Mouse (Mus musculus): ENCODE results near the gene M1ap.
A peak's percentile ranks its signal among the peaks of the same experiment; 100 is the strongest.

M1ap gene

DNA sequence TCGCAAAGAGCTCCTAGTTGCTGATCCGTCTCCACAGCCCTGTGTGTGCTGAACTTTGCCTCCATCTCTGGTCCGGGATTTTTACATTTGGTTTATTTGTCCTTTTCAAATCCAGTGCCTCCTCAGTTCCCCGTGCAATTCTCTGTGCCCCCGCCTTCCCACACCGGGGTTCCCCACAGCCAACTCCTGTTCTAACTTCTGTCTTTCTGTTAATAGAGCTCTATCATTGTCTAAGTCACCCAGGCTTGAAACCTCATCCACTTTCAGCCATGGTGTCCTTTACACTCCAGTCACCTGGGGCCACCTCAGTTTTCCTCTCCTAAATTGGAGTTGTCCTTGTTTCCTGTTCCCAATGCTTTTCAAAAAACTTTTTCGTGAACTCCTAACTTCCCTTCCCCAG, 64.6 kb downstream of the M1ap start:
- no peak for DNase-seq

DNA sequence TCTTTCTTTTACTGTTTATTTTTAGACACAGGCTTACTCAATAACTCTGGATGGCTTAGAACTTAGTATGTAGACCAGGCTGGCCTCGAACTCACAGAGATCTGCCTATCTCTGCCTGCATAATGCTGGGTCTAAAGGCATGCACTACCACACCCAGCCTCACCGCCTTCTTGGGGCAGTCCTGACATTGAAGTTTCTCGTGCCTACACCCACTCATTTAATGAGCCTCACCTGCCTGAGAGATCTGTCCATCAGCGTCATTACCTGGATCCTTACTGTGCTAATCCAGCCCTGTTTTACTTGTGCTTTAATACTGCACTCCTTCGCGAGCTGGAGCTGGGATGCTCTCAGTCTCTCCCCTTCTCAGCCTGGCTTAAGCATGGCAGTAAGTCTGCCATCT, 65.1 kb downstream of the M1ap start:
- DNase-seq, result no peak

DNA sequence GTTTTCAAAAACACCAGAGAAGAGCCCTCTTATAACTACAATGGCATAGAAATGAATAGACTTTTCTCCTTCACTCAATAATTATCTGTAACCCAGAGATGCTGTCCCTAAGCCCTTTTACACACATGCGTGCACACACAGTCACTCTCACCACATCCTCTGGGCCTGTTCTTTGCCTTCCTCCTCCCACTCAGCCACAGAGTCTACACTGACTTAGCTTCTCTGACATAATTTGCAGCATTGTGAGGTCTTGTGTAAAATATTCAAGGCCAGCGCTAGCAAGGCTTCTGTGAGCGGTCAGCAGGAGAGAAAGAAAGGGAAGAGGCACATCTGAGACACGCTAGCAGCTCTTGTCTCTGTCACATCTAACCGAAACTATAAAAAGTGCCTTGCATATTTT, 66.7 kb downstream of the M1ap start:
- peak; percentile 27 for DNase-seq

DNA sequence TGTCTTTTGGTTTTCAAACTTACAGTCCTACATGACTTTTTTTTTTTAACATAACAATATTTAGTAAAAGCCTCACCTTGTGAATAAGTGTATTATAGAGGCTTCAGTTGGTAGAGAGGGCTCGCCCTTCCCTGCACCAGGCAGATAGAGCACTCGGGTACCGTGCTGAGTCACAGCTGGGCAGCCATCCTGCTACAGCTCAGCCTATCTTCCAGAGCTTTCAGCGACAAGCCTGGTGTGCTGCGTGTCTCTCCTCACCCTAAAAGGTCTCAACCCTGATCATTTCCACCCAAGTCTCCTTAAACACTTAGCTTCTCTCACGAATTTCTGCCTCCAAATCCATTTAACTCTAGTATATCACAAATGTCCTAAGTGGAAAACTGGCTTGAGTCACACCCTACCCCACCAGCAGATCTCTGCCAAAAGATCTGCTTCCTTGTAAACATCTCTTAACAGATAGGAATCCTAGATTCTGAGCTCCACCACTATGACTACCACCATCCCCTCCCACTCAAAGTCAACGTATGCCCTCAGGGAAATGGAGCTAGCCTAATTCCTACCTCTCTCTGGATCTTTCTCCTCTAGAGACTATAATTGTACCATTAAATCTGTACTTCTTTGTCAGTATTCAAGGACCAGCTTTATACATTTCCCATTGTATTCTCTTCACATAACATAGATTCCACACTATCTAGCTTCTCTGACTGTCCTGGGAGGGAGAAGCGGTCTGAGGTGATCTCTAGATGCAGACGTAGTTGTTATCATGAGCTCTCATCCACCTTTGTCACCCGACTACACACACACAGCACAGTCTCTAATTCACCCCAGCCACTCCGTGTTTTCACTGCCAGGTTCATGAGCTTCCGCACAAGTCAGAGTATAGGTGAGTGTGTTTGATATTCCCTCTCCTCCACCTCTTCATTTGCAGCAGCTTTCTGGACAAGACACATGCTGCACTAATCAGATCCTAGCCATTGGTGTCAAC, 68.1 kb downstream of the M1ap start:
- DNase-seq, result no peak

DNA sequence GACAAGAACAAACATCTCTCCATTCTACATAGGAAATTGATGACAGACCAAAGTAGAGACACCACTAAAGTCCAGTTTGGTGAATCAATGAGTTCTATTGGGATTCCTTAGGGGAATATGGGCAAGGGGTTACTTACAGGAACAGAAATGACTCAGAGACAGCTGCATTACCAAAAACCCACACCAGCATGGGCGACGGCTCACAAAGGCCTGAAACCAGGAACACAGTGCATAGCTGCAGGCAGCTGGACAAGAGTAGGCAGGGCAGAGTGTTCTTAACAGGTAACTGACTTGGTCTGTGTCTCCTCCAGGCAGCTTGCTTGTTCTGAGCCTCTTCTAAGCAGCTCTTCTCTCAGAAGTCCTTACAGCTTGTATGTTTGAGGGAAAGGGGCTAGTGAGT, 69.0 kb downstream of the M1ap start:
- no peak for DNase-seq

DNA sequence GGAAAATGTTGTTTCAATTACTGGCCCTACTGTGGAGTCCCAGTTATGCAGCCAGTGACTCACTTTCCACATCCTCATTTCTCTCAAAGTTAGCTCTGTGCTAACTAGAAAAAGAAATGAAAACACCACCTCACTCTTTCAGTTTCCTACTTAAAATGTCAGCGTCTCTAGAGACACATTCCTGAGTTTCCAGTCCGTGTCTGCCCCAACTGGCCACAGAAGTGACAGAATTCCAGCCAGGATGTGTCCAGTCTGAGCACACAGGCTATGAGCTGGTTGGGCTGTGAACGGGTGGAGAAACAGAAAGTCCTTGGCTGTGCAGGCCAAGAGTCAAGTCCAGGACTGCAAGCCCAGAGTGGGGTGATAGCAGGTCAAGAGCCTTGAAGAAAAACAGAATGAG, 70.5 kb downstream of the M1ap start:
- no peak for DNase-seq

DNA sequence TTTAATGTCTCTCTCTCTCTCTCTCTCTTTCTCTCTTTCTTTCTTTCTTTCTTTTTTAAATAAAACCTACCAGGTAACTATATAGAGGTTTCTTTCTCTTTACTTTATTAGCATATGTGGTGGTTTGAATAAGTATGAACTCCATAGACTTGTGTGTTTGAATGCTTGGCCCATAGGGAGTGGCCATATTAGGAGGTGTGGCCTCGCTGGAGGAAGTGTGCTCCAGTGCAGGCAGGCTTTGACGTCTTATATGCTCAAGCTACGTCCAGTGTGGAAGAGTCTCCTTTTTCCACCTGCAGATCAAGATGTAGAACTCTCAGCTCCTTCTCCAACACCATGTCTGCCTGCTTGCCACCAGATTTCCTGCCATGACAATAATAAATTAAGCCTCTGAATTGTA, 72.3 kb downstream of the M1ap start:
- no peak for DNase-seq

DNA sequence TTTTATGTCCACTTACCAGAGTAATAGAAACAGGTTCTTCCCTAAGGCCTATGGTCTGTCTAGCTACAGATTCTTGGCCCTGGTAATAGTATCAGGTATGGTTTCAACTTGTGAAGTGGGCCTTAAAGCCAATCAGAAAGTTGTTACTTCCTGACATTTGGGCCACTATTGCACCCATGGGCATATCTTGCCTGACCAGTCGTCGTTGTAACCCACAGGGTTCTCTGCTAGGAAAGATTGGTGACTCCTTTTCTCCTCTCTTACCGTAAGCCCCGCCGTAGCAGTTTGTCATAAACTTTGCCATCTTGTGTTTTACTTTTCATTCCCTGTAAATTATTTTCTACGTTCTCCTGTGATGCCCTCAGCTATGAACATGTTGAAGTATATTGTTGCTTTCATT, 73.4 kb downstream of the M1ap start:
- no peak for DNase-seq

DNA sequence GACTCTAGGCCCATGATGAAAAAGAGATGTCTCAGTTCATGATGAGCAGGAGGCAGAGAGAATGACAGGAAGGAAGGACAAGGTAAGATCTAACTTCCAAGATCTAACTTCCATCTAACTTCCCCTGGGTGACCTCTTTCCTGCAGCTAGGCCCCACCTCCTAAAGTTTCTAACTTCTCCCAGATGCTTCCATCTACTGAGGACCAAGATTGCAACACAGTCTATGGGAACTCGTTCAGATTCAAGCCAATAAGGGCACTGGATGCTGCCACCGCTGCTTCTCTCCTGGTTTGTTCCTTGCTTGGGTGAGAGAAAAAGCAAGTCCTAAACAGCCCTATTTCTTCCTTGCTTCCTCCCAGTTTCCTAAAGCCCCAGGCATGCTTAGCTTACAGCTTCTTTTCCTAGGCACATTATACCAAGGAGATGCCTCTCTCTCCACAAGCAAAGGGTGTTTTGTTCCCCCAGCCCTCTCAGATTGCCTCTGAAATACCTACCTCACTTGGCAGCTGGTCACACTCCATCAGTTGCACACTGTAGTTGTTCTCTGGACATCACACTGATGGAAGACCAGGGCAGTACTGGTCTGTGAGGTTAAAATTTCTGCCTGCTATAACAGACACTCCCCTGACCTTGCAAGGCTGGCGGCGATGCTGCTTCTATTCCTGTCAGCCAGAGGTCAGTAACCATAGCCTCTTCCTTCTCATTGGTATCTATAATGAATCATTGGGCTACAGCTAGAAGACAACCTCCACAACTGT, 74.3 kb downstream of the M1ap start:
- no peak for DNase-seq

DNA sequence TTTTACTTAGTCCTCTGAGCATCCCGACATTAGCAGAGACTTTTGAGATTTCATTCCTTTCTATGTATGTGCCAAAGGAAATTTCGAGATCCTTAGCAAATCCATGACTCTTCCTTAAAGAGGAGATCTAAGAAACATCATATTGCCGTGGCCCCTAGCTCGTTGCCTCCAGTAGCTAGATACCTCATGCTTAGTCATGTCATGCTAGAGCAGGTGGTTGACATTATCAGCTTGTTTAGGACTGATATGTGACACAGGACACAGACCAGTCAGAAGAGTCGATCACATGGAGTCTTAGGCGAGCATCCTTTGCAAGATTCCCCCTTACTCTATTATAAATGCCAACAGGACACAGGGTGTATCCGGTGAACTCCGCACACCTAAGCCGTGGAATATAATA, 76.3 kb downstream of the M1ap start:
- DNase-seq, result no peak

DNA sequence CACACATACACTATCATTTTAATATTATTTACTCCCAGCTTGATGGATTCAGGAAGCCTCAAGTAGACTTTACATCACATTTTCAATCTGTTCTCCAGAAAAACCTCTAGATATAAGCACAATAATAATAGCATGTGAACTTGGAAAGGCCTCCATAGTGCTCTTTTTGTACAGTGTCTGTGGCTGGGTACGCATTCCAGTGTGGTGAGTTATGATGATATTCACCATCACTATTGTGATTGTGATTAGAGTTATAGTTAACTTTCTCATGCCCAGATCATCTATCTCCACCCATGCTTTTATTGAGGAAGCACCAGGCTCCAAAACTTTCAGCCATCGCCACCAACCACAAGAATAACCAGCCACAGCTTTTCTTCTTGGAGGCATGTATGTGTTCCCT, 77.1 kb downstream of the M1ap start:
- DNase-seq, result no peak

DNA sequence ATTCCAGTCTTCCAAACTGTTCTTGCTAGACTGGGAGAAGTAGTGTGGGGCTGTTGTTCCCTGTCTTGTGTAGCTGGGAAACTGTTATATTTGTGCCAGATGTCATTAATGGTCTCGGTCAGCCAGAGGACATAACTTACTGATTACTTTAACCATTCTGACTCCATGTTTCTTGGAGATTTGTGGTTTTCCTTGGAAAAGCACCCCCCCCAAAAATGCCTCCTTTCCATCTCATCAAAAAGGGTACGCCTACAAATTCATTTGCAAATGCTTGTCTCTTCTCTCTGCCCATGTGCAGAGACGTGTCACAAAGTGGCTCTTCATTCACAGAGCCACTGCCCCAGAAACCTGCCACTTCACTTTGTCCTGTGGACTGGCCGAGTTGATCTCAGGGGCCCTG, 77.7 kb downstream of the M1ap start:
- DNase-seq, result no peak

DNA sequence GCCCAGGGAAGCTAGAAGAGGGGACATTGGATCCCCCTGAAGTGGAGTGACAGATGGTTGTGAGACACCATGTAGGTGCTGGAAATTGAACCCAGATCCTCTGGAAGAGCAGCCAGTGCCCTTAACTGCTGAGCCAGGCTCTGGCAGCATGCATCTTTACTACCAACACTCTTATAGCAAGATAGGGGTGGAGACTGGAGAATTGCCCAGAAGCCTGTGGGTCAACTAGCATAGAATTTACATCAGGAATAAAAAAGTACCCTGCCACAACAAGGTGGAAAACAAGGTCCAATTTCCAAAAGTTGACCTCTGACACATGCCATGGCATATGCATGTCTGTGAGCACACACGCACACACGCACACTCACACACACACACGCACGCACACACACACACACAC, 78.5 kb downstream of the M1ap start:
- DNase-seq, result no peak

DNA sequence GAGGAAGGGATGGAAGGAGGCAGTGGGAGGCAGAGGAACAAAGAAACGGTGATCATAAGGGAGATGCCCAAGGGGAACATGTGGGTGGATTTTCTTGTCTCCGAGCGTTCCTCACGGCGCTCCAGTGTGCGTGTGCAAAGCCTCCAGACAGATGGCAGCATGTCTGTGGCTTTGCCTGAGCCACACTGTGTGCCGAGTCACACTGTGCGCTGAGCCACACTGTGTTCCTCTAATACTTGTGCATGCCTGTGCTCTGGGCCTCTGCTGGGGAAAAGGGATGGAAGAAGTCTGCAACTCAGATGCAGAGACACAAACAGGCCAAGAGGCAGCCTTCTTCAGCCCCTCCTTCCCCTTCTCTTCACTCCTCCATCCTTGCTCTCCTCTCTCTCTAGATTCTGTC, 80.6 kb downstream of the M1ap start:
- DNase-seq, result no peak

DNA sequence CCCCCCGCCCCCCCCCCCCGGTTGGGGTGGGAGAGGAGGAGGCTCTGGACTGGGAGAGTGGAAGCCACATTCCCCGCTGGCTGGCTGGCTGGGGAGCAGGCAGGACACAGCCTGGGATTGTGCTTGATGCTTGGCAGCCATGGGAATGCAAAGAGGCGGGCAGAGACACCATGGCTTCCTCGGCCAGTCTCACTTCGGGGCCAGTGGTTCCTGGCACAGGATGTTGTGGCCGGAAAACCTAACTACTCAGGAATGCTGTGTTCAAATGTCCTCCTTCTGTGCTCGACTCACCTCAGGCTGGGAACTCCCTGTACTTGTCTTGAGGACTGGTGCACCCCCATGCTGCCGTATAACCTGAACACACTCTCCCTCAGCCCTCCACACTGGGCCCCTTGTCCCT, 81.0 kb downstream of the M1ap start:
- no peak for DNase-seq

DNA sequence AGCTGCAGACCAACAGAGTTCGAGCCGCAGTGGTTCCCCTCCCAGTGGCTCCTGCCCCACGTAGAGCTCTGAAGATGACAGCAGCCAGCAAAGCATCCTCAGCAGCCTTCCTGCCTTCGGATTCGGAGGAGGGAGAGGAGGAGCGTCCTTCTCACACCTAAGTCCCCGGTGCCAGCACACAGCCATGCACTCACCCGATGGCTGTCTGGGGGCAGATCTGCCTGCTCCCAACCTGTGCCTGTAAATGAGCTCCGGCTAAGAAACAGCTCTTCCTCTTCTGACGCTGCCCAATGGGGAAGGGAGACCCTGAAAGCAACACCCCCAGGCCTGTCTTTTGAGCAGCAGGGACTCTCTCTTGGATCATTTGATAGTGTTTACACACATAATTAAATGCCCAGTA, 83.1 kb downstream of the M1ap start:
- DNase-seq, result no peak

DNA sequence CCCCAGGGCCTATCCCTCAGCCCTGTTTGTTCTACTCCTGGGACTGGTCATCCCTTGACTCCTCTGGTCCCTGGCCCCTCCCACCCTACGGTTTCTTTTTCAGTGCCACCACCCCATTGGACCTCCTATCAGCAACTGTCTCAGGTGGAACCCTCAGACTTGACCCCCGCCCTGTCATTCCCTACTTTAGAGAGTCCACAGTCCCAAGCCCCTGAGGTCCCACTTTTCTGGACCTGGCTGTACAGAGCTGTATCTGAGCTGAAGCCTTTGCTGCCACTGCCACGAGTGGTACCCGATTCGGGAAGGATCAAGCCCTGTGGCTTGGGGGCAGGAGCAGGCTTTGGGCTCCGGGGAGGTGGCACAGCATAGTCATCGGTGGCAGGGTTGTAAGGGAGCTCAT, 84.4 kb downstream of the M1ap start:
- DNase-seq, result no peak

DNA sequence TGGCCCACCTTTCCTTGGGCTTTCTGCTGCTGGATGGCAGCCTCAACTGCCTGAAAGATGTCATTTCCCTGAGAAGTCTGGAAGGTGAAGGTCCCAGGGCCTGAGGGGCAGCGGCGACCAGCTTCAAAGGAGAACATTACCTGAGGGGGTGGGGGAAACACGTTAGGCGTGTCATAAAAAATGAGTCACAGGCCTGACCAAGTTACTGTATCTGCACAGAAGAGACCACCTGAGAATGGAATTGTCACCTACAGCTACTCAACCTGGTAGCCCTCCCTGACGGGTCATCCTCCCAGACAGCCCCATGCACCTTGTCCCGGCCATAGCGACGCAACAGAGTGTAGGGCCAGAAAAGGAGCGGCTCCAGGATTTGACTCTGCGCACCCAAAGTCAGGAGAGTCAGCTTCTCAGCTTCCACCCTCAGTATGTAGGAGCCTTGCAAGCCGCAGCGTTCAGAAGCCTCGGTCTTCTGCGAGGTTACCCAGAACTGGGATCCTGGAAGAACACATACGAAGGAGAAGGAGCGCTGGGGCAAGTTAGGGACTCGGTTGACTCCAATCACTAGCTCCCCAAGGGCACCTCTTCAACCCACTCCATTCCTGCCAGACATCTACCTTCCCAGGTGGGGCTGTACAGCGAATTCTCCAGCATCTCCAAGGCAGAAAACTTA, 85.4 kb downstream of the M1ap start:
- no peak for DNase-seq

DNA sequence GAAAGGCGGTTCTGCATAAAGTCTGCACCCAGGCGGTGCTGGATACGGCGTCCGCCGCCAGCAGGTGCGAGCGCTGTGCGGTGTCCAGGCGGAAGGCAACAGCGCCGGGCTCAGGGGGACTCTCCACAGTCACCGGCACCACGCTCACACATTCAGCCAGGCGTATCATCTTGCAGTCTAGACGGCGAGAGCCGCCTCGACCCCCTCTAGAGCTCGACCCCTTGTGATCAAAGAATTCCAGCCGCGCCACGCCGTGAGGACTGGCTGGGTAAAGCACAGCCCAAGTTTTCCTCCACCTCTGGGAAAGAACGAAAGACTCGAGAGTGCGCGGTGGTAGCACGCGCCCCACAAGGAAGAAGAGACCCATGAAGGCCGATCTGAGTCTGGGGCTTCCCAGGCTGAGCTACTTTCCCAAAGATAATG, 86.1 kb downstream of the M1ap start:
- peak; percentile 67 for DNase-seq

DNA sequence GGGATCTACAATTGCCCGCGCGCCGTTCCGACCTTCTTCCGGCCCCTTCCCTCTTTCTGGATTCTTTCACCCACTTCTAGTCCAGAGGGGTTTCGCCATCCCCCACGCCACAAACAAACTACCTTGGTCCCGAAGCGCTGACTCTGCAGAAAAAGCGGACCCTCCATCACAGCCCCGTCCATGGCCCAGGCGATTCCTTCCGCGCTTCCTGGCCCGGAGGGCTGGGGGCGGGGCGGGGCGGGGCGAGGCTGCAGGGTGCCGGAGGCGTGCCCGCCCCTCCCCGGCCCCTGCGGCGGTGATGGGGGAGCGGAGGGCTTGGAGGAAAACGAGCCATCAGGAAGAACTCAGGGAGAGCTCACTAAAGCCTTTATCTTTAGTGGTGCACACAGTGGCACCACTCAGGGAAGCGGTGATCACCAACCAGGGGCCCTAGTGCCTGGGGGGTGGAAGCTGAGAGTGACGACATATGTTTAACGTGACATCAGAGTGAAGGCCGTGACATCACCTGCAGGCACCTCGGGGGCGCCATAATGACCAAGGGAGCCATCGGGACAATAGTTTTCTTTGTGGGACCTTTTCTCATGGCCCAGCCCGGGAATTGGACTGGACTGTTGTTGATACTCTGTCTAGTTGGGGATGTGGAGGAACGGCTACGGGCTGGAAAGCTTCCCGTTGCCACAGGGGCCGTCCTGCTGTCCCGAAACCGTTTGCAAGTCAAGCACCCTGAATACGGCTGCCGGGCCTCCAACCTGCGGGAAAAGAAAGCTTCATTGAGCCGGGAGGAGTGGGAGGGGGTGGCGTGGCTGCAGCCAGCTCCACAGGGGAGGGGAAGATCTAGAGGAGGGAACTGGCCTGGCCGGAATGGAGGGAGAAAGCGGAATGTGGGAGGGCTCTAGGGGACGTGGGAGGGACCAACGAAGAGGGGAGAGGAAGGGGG, 86.8 kb downstream of the M1ap start, which contains the start of the genes Dok1 and Loxl3:
Dok1 (minus strand) TSS at position 223 of the 937 bp plus-strand sequence.
Loxl3 (plus strand) TSS at position 925 of the 937 bp plus-strand sequence.
- DNase-seq, result peak; percentile 79

DNA sequence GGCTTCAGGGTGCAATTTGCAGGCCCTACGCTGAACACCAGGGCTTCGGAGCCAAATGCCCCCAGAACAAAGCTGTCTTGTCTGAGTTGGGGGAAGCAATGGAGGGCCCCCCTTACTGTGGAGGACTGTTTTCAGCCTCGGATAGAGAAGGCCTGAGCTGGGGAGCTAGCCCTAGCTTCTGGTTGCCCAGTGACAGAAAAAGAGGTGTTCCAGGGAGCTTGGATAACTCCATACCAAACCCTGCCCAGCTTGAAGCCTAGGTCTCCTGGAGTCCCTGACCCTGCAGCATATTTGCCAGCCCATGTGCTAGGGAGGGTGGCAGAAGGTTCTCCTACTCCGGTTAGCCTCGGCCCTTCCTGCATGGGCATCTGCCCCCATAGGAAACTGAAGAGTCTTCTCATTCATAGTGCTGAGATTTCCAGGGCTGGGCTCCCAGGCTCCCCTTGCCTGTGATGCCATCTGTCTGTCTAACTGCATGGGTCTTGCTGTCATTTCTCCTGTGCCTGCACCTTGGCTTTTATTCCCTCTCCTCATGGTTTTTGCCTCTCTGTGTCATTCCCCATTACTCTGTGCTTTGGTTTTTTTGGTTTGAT, 87.9 kb downstream of the M1ap start:
- DNase-seq, result no peak

DNA sequence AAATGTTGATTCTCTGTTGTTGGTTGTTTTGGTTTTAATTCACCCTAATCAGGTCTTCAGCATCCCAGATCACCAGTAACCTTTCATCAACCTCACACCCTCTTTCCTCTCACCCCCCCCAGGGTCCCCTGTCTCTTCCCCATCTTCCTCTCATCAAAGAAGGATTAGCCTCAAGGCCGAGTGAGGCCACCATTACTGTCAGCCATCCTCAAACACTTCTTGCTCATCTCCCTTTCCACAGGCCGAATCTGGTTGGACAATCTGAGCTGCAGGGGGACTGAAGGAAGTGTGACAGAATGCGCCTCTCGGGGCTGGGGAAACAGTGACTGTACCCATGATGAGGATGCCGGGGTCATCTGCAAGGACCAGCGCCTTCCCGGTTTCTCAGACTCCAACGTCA, 90.5 kb downstream of the M1ap start:
- DNase-seq, result no peak
